Mouse (Mus musculus) neural tube, embryonic 15.5 days (tissue): ENCODE data around the gene Vamp9. TPM values are rescaled to one million over a fixed set of nuclear protein-coding genes. Genes with fewer than 3 reads are reported as not detected.
A peak's percentile ranks its signal among the peaks of the same experiment; 100 is the strongest.

Source experiments
- ATAC-seq: fragments of 200-750 bp; cut with Nextera tagmentation; 2 replicates; pipeline ENCODE4 v1.8.0; 2017; ENCODE audit warnings: mild to moderate bottlenecking, moderate TSS enrichment, moderate library complexity; ENCODE audit not compliant: low FRiP score
- H3K27ac ChIP-seq: fragments of 300-500 bp; sonication (generic); replicated peaks from 2 replicates; pipeline ENCODE4 v1.5.1; 2015; ENCODE audit warnings: mild to moderate bottlenecking, inconsistent platforms
- H3K27me3 ChIP-seq: fragments of 300-500 bp; sonication (generic); replicated peaks from 2 replicates; pipeline ENCODE4 v1.6.1; 2015; ENCODE audit warnings: inconsistent platforms
- H3K36me3 ChIP-seq: fragments of 300-500 bp; sonication (generic); 2 replicates; pipeline ENCODE4 v1.6.1; 2015; ENCODE audit warnings: inconsistent platforms
- H3K4me1 ChIP-seq: fragments of 300-500 bp; sonication (generic); 2 replicates; pipeline ENCODE4 v1.6.1; 2015; ENCODE audit warnings: inconsistent platforms
- H3K4me2 ChIP-seq: fragments of 300-500 bp; sonication (generic); 2 replicates; pipeline ENCODE4 v1.6.1; 2015; ENCODE audit warnings: inconsistent platforms, mild to moderate bottlenecking, moderate library complexity
- H3K4me3 ChIP-seq: fragments of 300-500 bp; sonication (generic); replicated peaks from 2 replicates; pipeline ENCODE4 v1.5.1; 2015; ENCODE audit warnings: mild to moderate bottlenecking, inconsistent platforms
- H3K9ac ChIP-seq: fragments of 300-500 bp; sonication (generic); replicated peaks from 2 replicates; pipeline ENCODE4 v1.6.1; 2015; ENCODE audit warnings: mild to moderate bottlenecking, inconsistent platforms
- H3K9me3 ChIP-seq: fragments of 300-500 bp; sonication (generic); replicated peaks from 2 replicates; pipeline ENCODE4 v1.6.1; 2016; ENCODE audit warnings: inconsistent platforms
- WGBS: fragments of 180-500 bp; shearing (Covaris S2); methylation state at CpG from one replicate; pipeline ENCODE4 v1.1.7; 2015; ENCODE audit warnings: mixed read lengths; 5-methylcytosine and 5-hydroxymethylcytosine counted together
- polyA plus RNA-seq: library from polyadenylated mRNA; unstranded; fragments of >200 nt; fragmentation: Nextera tagmentation; extraction: Ambion mirVana; gene quantifications from 2 replicates; pipeline ENCODE4 v1.2.1, GENCODE M21; 2015

The Vamp9 gene
- 1.4 TPM in 2 replicates for polyA plus RNA-seq

DNA sequence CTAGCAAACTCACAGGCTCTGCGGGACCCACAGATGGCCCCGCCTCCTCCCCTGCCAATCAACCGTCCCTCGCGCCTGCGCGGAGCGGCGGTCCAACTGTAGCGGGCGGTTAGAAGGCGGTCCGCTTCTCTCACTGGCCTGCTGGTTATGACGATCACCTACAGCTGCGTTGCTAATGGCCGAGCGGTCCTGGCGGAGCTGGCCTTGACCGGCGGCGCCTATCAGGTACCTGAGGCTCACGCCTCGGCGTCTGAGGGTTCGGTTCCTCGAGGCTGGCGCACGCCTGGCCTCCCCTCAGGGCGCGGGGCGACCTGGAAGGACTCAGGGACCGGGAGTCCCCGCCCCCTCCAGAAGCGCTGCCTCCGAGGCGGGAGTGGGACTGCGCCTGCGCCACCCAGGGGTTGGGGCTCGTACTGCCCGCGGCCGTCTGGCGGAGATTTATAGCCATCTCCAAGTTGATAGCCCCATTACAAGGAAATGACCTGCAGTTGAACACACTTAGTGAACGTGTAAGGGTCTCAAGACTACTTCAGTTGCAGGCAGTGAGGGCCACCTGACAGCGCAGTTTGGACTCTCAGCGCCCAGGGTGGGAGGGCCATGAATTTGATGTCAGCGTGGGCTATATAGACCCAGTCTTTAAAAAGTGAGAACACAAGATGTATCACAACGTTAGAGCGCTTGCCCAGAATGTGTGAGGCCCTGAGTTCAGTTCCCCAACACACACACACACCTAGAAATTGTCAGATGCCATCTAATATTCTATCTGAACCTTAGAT, at the start of gene Vamp9:
Gene Vamp9 (plus strand): TSS at position 74 of the 776 bp plus-strand sequence.
- peak within 1 kb of the TSS; percentile 65 for H3K4me2 ChIP-seq
- H3K4me1 ChIP-seq, result 0 out of 2 replicates have a peak, but pooled peaks cover 4% of the 10 kb centered on the region
- H3K27me3 ChIP-seq, result no peaks in the 10 kb centered on the region
- H3K4me3 ChIP-seq, result peak within 1 kb of the TSS; percentile 69
- H3K9me3 ChIP-seq, result no peaks in the 10 kb centered on the region
- H3K9ac ChIP-seq, result peak within 1 kb of the TSS; percentile 64
- H3K27ac ChIP-seq, result peak within 1 kb of the TSS; percentile 92
- no peaks in the 10 kb centered on the region for H3K36me3 ChIP-seq
- WGBS, result 4% methylated on average over 49 of the region's 49 CpGs
- peak; percentile 99 for ATAC-seq

DNA sequence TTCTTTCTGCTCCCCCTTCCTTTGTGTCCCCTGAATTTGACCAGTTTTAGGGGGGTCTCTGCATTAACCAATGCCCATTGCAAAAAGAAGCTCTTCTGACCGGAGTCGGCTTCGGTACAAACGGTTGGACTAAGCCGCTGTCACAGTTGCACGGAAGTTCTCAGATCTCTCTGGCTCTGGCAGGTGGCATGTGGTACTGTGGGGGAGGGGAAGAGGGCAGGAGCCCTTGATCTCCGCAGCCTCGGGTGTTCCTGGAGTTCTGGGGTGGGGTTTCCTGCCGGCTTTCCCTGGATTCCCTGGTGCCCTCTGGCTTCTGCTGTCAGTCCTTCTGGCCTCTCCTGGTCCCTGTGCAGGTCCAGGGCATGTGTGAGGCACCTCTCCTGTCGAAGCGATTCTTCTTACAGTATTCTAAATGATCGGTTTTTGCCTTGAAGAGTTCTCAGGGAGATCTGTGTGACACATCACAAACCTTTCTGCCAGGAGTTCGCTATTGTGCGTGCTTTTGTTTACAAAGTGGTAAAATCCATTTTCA, 48.9 kb upstream of the Vamp9 start:
- Histone ChIP-seq H3K4me3 (no peak overlapping the region), H3K9me3 (no peaks in the 10 kb centered on the region), H3K36me3 (no peaks in the 10 kb centered on the region), H3K9ac (no peak overlapping the region), H3K27ac (no peak overlapping the region), H3K4me2 (no peak overlapping the region), H3K4me1 (no peaks in the 10 kb centered on the region), H3K27me3 (no peaks in the 10 kb centered on the region)
- 45% methylated on average over 14 of the region's 14 CpGs for WGBS
- ATAC-seq, result no peak; the same call in 1 of the 2 replicates

DNA sequence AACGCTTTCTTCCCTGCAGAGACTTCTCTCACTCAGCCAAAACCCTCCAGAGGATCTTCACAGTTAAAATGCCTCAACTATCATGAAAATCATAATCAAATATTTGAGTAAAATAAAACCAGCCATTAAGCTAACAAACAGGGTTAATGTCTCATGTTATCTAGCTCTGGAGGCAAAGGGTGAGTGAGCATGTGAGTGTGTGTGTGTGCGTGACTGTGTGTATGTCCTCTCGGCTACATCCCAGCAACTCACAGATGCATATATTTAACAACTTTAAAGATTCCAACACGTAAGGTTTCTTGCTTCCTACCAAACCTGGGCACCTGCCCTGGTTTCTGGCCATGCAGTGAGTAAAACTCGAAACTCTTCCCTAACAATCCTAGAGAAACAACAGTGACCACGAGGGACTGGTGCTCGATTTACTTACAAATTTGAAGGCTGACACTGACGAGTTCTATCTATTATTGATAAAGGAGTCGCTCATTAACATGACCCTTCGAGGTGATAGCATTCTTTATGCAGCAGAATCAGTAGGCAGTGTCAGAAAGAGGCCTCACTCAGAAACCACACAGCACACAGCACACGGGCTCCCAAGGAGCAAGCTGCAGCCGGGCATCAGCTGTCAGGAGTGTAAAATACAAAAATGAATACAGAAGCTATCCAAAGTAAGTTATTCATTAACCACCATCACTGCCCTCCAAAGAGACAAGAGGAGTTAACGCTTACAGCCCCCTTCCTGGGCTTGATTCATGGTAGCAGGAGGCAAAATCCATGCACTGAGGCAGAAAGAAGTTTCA, 46.2 kb upstream of the Vamp9 start:
- no peak overlapping the region for H3K9ac ChIP-seq
- H3K4me1 ChIP-seq, result no peaks in the 10 kb centered on the region
- H3K36me3 ChIP-seq, result no peaks in the 10 kb centered on the region
- H3K9me3 ChIP-seq, result no peaks in the 10 kb centered on the region
- no peak overlapping the region for H3K4me3 ChIP-seq
- H3K27ac ChIP-seq, result no peak overlapping the region
- WGBS, result 54% methylated on average over 13 of the region's 13 CpGs
- no peaks in the 10 kb centered on the region for H3K27me3 ChIP-seq
- no peak for ATAC-seq
- H3K4me2 ChIP-seq, result no peak overlapping the region

DNA sequence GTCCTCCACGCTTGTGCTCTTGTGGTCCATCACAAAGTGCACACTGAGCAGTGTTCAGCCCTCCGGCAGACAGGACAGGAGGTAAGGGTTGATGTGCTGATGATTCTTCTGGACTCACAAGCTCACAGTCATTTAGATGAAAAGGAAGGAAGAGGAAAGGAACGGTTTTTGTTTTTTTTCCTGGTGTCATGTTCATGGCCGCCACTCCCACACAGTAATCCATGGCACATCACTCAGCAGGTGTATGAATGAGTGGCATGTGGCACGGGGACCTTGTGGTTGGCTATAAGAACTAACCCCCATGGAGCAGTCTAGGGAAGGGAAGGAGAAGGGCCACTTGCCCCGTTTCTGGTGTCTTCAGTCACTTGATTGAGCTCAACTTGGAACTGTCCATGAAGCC, 44.2 kb upstream of the Vamp9 start:
- no peaks in the 10 kb centered on the region for H3K4me1 ChIP-seq
- H3K27ac ChIP-seq, result no peak overlapping the region
- H3K4me2 ChIP-seq, result no peak overlapping the region
- no peak for ATAC-seq
- H3K9me3 ChIP-seq, result no peaks in the 10 kb centered on the region
- H3K9ac ChIP-seq, result no peak overlapping the region
- no peak overlapping the region for H3K4me3 ChIP-seq
- no peaks in the 10 kb centered on the region for H3K36me3 ChIP-seq
- no peaks in the 10 kb centered on the region for H3K27me3 ChIP-seq
- 84% methylated on average over 6 of the region's 6 CpGs for WGBS

DNA sequence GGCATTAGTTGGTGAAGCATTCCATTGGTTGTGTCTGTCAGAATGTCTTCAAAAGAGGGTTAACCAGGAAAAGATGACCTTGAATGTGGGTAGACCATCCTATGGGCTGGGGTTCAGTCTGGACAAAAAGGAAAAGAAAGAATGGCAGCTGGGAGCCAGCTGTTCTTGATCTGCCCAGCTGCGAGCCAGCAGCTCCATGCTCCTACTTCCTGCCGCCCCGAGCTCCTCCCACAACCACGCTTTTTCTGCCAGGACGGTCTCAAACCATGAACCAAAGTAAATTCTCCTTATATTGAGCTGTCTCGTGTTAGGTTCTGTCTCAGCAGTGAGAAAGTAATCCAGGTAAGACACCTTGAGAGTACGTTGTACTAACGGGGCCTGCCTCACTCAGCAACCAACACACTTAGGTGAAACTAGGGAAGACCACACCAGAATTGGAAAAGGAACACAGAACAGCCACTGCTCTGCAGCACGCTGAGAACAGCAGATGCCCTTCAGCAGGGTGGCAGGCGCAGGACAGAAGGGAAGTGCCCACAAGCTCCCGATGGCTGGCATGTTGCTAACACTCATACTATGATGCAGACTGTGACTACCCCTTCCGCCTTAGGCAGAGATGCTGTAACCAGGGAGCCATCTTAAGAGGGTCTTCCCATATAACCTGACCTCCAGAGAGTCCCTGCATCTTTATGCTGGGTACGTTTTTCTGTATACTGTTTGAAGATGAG, 42.2 kb upstream of the Vamp9 start:
- H3K27ac ChIP-seq, result no peak overlapping the region
- no peak overlapping the region for H3K4me3 ChIP-seq
- no peak overlapping the region for H3K9ac ChIP-seq
- ATAC-seq, result no peak
- H3K4me1 ChIP-seq, result no peaks in the 10 kb centered on the region
- H3K9me3 ChIP-seq, result no peaks in the 10 kb centered on the region
- H3K27me3 ChIP-seq, result no peaks in the 10 kb centered on the region
- H3K4me2 ChIP-seq, result no peak overlapping the region
- WGBS, result 88% methylated on average over 13 of the region's 13 CpGs
- no peaks in the 10 kb centered on the region for H3K36me3 ChIP-seq

DNA sequence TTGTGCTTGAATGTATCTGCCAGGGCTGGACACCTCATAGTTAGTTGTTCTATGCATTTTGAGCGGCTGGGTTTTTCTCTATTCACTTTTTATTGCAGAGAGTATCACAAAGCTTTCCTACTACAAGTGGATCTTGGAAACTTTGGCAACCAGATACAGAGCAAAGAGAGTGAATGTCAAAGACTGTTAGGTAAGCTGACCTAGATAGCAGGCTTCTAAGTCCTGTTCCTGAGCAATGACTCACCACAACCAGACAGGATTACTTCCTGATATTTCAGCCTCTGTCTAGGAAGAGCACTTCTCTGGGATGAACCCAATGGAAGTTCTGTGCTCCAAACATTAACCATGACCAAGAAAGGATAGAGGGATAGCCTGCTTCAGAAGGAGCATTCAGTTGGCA, 40.3 kb upstream of the Vamp9 start:
- Histone ChIP-seq H3K36me3 (no peaks in the 10 kb centered on the region), H3K27me3 (no peaks in the 10 kb centered on the region), H3K9me3 (no peaks in the 10 kb centered on the region), H3K9ac (no peak overlapping the region), H3K4me3 (no peak overlapping the region), H3K4me2 (no peak overlapping the region), H3K27ac (no peak overlapping the region), H3K4me1 (no peaks in the 10 kb centered on the region)
- ATAC-seq, result no peak
- 90% methylated on average over 1 of the region's 1 CpGs for WGBS

DNA sequence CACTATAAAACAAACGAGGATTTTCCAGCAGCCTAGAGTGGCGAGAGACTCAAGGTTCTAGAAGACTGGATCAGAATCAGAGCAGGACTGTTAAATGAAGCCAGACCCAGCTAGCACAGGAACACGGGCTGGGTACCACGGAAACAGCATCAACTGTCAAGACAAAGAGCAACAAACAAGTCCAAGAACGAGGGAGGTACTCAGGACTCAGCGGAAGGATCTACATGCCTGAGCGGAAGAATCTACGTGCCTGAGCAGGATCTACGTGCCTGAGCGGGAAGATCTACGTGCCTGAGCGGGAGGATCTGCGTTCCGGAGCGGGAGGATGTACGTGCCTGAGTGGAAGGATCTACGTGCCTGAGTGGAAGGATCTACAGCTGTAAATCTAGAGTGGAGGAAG, 37.8 kb upstream of the Vamp9 start:
- no peak overlapping the region for H3K4me2 ChIP-seq
- WGBS, result 92% methylated on average over 17 of the region's 17 CpGs
- H3K4me3 ChIP-seq, result no peak overlapping the region

DNA sequence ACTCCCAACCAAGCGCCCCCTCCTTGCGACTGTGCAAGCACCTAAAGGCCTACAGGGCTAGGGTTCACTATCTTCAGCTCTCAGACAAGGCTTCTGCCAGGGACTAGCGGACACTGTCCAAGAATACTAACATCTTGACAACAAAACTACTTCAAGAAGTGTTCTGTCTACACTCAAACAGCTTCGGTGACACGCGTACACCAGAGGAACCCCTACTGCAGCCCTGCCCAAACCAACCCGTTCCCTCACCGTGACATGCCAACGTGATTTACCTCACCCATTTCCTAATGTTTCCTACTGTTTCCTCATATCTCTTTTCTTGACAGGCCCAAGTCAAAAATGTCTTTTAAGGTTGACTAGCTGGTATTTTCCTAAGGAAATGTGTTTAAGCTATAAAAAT, 37.1 kb upstream of the Vamp9 start:
- Histone ChIP-seq H3K4me3 (no peak overlapping the region), H3K4me2 (no peak overlapping the region), H3K27me3 (no peaks in the 10 kb centered on the region), H3K27ac (no peak overlapping the region), H3K9me3 (no peaks in the 10 kb centered on the region), H3K9ac (no peak overlapping the region), H3K36me3 (no peaks in the 10 kb centered on the region), H3K4me1 (peaks cover 6% of the 10 kb centered on the region)
- WGBS, result 84% methylated on average over 9 of the region's 9 CpGs
- no peak for ATAC-seq

More for the DNA sequence above, 37.8 kb upstream of the Vamp9 start:
- Histone ChIP-seq H3K9me3 (no peaks in the 10 kb centered on the region), H3K4me1 (peaks cover 6% of the 10 kb centered on the region), H3K27ac (no peak overlapping the region), H3K27me3 (no peaks in the 10 kb centered on the region), H3K9ac (no peak overlapping the region), H3K36me3 (no peaks in the 10 kb centered on the region)
- no peak for ATAC-seq

DNA sequence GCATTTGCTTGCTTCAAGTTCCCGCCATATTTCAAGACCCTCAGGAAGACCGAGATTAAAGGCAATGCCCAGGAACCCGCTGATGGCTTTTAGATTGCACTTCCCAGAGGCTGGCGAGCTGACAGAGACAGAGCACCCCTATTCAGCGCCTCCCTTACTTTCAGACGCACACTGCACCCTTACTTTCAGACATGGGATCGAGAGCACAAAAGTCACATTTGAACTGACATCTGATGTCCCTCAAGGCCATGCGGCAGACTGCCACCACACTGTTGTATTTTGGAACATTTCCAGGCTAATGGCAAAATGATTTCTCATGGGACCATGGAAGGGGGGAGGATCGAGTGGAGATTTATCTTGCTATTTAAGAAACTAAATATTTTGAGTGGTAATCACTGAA, 28.5 kb upstream of the Vamp9 start:
- Histone ChIP-seq H3K36me3 (no peaks in the 10 kb centered on the region), H3K4me3 (no peak overlapping the region), H3K4me2 (no peak overlapping the region), H3K9me3 (no peaks in the 10 kb centered on the region), H3K27me3 (no peaks in the 10 kb centered on the region), H3K9ac (no peak overlapping the region), H3K27ac (no peak overlapping the region), H3K4me1 (peaks cover 8% of the 10 kb centered on the region)
- 34% methylated on average over 9 of the region's 9 CpGs for WGBS
- ATAC-seq, result no peak

DNA sequence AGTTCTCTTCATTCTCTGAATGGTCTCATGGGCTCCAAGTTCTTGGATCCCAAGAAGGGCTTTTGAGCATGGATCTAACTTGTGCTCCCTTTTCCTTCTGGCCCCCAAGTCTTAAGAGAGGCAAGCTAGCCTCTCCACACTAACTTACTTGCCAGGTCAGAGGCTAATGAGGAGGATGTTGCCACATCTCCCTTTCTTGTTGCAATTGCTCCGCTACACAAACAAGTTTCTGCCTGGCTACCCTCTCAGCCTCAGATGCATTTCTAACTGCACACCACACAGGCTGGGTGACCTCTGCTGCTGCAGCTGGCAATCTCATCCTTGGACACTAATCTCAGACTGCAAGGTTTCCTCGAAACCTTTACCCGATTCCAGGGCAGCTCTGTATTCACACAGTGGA, 23.6 kb upstream of the Vamp9 start:
- Histone ChIP-seq H3K27ac (no peak overlapping the region), H3K4me3 (no peak overlapping the region), H3K4me2 (no peak overlapping the region), H3K9ac (no peak overlapping the region), H3K27me3 (no peaks in the 10 kb centered on the region), H3K4me1 (peaks cover 2% of the 10 kb centered on the region), H3K9me3 (no peaks in the 10 kb centered on the region), H3K36me3 (no peaks in the 10 kb centered on the region)
- WGBS, result 77% methylated on average over 3 of the region's 3 CpGs
- no peak for ATAC-seq

DNA sequence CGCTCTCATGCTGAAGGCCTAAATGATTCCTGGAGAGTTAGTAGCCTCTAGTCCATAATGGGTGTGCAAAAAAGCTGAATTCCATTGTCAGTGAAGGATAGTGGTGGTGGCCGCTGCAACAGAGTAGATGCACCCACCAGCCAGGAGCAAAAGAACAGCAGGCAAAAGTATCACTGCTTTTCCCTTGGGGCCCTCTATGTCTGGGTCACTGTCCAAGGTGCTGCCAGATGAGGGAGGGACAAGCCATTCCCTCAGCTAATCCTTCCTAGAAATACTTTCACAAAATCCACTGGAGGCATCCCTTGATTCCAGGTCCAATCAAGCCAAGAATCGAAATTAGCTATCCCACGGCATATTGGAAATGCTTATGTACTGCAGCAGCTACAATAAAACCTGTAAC, 22.0 kb upstream of the Vamp9 start:
- ATAC-seq, result no peak
- Histone ChIP-seq H3K4me2 (no peak overlapping the region), H3K27ac (no peak overlapping the region), H3K36me3 (no peaks in the 10 kb centered on the region), H3K9ac (no peak overlapping the region), H3K4me1 (no peaks in the 10 kb centered on the region), H3K4me3 (no peak overlapping the region), H3K9me3 (no peaks in the 10 kb centered on the region), H3K27me3 (no peaks in the 10 kb centered on the region)
- 94% methylated on average over 4 of the region's 4 CpGs for WGBS
